Mouse (Mus musculus) MEL (cell line): Measurements from ENCODE around the gene Cacng2. TPM values are rescaled to one million over a fixed set of nuclear protein-coding genes. Genes with fewer than 3 reads are reported as not detected.

Experiments
- DNase-seq: peaks from one replicate; pipeline ENCODE4 v3.0.0; 2011; ENCODE audit warnings: low read depth, low spot score
- H3K27ac ChIP-seq: 2 replicates; pipeline ENCODE4 v1.5.1; 2012; ENCODE audit warnings: low read depth, mild to moderate bottlenecking, control low read depth, low read length, moderate library complexity; ENCODE audit not compliant: control insufficient read depth
- H3K27me3 ChIP-seq, 2 experiments: fragments of 150-350 bp in 1 of 2; sonication (generic) in 1 of 2; 2 replicates each; pipeline ENCODE4 v1.6.1; 2012; ENCODE audit warnings: low read length in 2 of 2, mild to moderate bottlenecking in 2 of 2, improper control_type of control experiment in 1 of 2, moderate library complexity in 1 of 2; ENCODE audit not compliant: insufficient read depth in 2 of 2, control insufficient read depth in 1 of 2
- H3K36me3 ChIP-seq, 2 experiments: 2 replicates each; pipeline ENCODE4 v1.6.1; 2012 to 2014; ENCODE audit warnings: low read length in 2 of 2, improper control_type of control experiment in 1 of 2, inconsistent platforms in 1 of 2, mild to moderate bottlenecking in 1 of 2; ENCODE audit not compliant: insufficient read depth in 2 of 2, control insufficient read depth in 1 of 2
- H3K4me1 ChIP-seq, 2 experiments: fragments of 150-350 bp in 1 of 2; sonication (generic) in 1 of 2; 2 replicates each; pipeline ENCODE4 v1.6.1; 2012; ENCODE audit warnings: low read length in 2 of 2, improper control_type of control experiment in 1 of 2, mild to moderate bottlenecking in 1 of 2; ENCODE audit not compliant: insufficient read depth in 2 of 2, control insufficient read depth in 1 of 2
- H3K4me3 ChIP-seq, 2 experiments: fragments of 150-350 bp in 1 of 2; sonication (generic) in 1 of 2; 2 replicates each; pipeline ENCODE4 v1.5.1; 2012; ENCODE audit warnings: low read depth in 2 of 2, low read length in 2 of 2, mild to moderate bottlenecking in 2 of 2, moderate library complexity in 2 of 2, control low read depth in 1 of 2, improper control_type of control experiment in 1 of 2; ENCODE audit not compliant: control insufficient read depth in 1 of 2, insufficient read depth in 1 of 2
- H3K79me2 ChIP-seq: 2 replicates; pipeline ENCODE4 v1.6.1; 2012; ENCODE audit warnings: mild to moderate bottlenecking, low read length, moderate library complexity; ENCODE audit not compliant: control insufficient read depth, poor library complexity, insufficient read depth
- H3K9ac ChIP-seq: 2 replicates; pipeline ENCODE4 v1.6.1; 2012; ENCODE audit warnings: low read depth, mild to moderate bottlenecking, control low read depth, low read length, moderate library complexity; ENCODE audit not compliant: control insufficient read depth, poor library complexity, severe bottlenecking
- H3K9me3 ChIP-seq: fragments of 150-350 bp; sonication (generic); replicated peaks from 2 replicates; pipeline ENCODE4 v1.6.1; 2012; ENCODE audit warnings: mild to moderate bottlenecking, low read length, improper control_type of control experiment, moderate library complexity; ENCODE audit not compliant: insufficient read depth
- BHLHE40 ChIP-seq: IDR thresholded peaks from 2 replicates; pipeline ENCODE4 v1.6.1; 2012; ENCODE audit warnings: low read depth, mild to moderate bottlenecking, inconsistent platforms, low read length, improper control_type of control experiment, borderline replicate concordance
- CHD1 ChIP-seq: IDR thresholded peaks from 2 replicates; pipeline ENCODE4 v1.6.1; 2012; ENCODE audit warnings: low read depth, mild to moderate bottlenecking, inconsistent platforms, low read length, improper control_type of control experiment
- CTCF ChIP-seq, 3 experiments: IDR thresholded peaks in 2 of 3; conservative IDR thresholded peaks in 1 of 3; 2 replicates each; pipeline ENCODE4 v1.5.1; 2011 to 2012; ENCODE audit warnings: low read length in 3 of 3, low read depth in 2 of 3, mild to moderate bottlenecking in 2 of 3, improper control_type of control experiment in 1 of 3, inconsistent platforms in 1 of 3, mixed read lengths in 1 of 3, moderate library complexity in 1 of 3; ENCODE audit not compliant: control insufficient read depth in 1 of 3, insufficient read depth in 1 of 3, poor library complexity in 1 of 3, severe bottlenecking in 1 of 3
- ELF1 ChIP-seq: IDR thresholded peaks from 2 replicates; pipeline ENCODE4 v1.6.1; 2014; ENCODE audit warnings: low read depth, mild to moderate bottlenecking, inconsistent platforms, low read length, improper control_type of control experiment, moderate library complexity
- GABPA ChIP-seq: IDR thresholded peaks from 2 replicates; pipeline ENCODE4 v1.6.1; 2012; ENCODE audit warnings: low read depth, mild to moderate bottlenecking, inconsistent platforms, low read length, improper control_type of control experiment, moderate library complexity
- GATA1 ChIP-seq: IDR thresholded peaks from 2 replicates; pipeline ENCODE4 v1.6.1; 2011; ENCODE audit warnings: low read depth, low read length, improper control_type of control experiment
- KAT2A ChIP-seq: conservative IDR thresholded peaks from 2 replicates; pipeline ENCODE4 v1.6.1; 2012; ENCODE audit warnings: low read depth, low read length, improper control_type of control experiment, inconsistent platforms
- MAX ChIP-seq: IDR thresholded peaks from 2 replicates; pipeline ENCODE4 v1.6.1; 2011; ENCODE audit warnings: low read length, improper control_type of control experiment
- MAZ ChIP-seq: IDR thresholded peaks from 2 replicates; pipeline ENCODE4 v1.6.1; 2012; ENCODE audit warnings: low read depth, mild to moderate bottlenecking, inconsistent platforms, low read length, improper control_type of control experiment
- MEF2A ChIP-seq: IDR thresholded peaks from 2 replicates; pipeline ENCODE4 v1.6.1; 2014; ENCODE audit warnings: low read depth, mild to moderate bottlenecking, inconsistent platforms, low read length, improper control_type of control experiment; ENCODE audit not compliant: poor library complexity, insufficient replicate concordance, severe bottlenecking; ENCODE audit errors: extremely low read depth
- MYB ChIP-seq: IDR thresholded peaks from 2 replicates; pipeline ENCODE4 v1.6.1; 2011; ENCODE audit warnings: mild to moderate bottlenecking, low read depth, low read length, improper control_type of control experiment
- POLR2A ChIP-seq, 2 experiments: IDR thresholded peaks; 2 replicates each; pipeline ENCODE4 v1.6.1; 2011 to 2012; ENCODE audit warnings: low read length in 2 of 2, mild to moderate bottlenecking in 2 of 2, control low read depth in 1 of 2, improper control_type of control experiment in 1 of 2, low read depth in 1 of 2, moderate library complexity in 1 of 2; ENCODE audit not compliant: control insufficient read depth in 1 of 2, insufficient read depth in 1 of 2, poor library complexity in 1 of 2
- POLR2AphosphoS2 ChIP-seq: IDR thresholded peaks from 2 replicates; pipeline ENCODE4 v1.6.1; 2011; ENCODE audit warnings: low read length, improper control_type of control experiment
- RCOR1 ChIP-seq: IDR thresholded peaks from 2 replicates; pipeline ENCODE4 v1.6.1; 2012; ENCODE audit warnings: low read depth, mild to moderate bottlenecking, inconsistent platforms, low read length, improper control_type of control experiment
- SIN3A ChIP-seq: IDR thresholded peaks from 2 replicates; pipeline ENCODE4 v1.6.1; 2012; ENCODE audit warnings: low read length, improper control_type of control experiment, inconsistent platforms
- TAL1 ChIP-seq: IDR thresholded peaks from 2 replicates; pipeline ENCODE4 v1.6.1; 2012; ENCODE audit warnings: mild to moderate bottlenecking, inconsistent platforms, low read length, moderate library complexity, mixed read lengths
- TCF12 ChIP-seq: IDR thresholded peaks from 2 replicates; pipeline ENCODE4 v1.6.1; 2014; ENCODE audit warnings: low read depth, mild to moderate bottlenecking, inconsistent platforms, low read length, improper control_type of control experiment, moderate library complexity
- ZC3H11A ChIP-seq: IDR thresholded peaks from 2 replicates; pipeline ENCODE4 v1.6.1; 2012; ENCODE audit warnings: low read depth, mild to moderate bottlenecking, inconsistent platforms, low read length, improper control_type of control experiment
- ZMIZ1 ChIP-seq: IDR thresholded peaks from 2 replicates; pipeline ENCODE4 v1.6.1; 2012; ENCODE audit warnings: low read depth, mild to moderate bottlenecking, inconsistent platforms, low read length, improper control_type of control experiment, moderate library complexity
- polyA plus RNA-seq, 2 experiments: library from polyadenylated mRNA; stranded (reverse) in 1 of 2; unstranded in 1 of 2; fragments of >175 nt in 1 of 2; fragments of >200 nt in 1 of 2; gene quantifications; 2 replicates each; pipeline versions ENCODE4 v1.2.1 to v1.2.4; 2012; ENCODE audit warnings: low replicate concordance in 2 of 2, low read depth in 1 of 2; ENCODE audit not compliant: insufficient read length in 2 of 2, insufficient read depth in 1 of 2, missing spikeins in 1 of 2
- total RNA-seq: library from RNA; depleted of rRNA; stranded (reverse); fragments of 300-350 nt; gene quantifications from 2 replicates; pipeline ENCODE4 v1.2.3, GENCODE M21; 2012

Cacng2 gene
- total and polyA plus RNA-seq, 3 experiments, result not detected

DNA sequence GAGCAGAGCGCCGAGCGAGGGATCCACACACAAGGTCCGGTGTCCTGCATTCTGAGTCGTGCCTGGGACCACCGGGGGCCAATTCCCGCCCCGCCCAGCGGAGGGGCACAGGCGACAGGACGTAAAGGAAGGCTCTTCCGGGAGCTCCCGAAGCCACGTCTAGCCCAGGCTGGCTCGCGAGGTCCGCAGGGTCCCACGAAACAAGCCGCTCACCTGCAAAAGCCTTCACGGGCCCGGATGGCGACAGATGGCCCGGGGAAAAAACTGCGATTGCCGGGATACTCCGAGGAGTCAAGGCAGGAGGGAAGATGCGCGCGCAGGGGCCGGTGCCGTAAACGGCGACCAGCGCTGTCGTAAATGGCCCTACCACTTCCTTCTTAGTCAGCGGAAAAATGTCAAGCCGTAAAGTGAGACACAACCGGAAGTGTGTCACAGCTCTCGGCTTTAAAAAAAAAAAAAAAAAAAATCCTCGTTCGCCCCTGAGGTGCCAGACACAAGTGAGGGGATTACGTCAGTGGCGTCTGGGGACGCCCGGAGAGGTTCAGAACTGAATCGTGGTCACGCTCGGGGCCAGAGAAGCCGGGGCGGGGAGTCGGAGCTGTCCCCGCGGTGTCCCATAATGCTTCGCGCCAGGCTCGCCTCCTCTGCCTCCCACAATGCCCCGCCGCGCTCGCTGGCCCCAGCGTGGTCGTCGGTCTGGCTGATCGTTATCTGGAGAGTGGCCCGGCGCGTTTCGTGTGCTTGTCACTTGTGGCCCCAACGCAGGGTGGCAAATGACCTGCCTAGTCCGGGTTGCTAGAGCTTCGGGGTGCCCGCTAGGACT lies 149.1 kb downstream of the Cacng2 start, which contains the start of gene Eif3d (continued):
- TF ChIP-seq MAZ (peak; percentile 69; the same call in 1 of the 2 replicates), GATA1 (peak; percentile 74), GABPA (peak; percentile 54; the same call in 1 of the 2 replicates), CHD1 (no peak), TCF12 (peak; percentile 78), CTCF (IDR thresholded peaks at IDR 0.05 in 2 of 3, conservative IDR thresholded peaks at IDR 0.05 in 1 of 3; ENCODE audit: control insufficient read depth in 1 of 3, insufficient read depth in 1 of 3, low read depth in 2 of 3, low read length in 3 of 3, poor library complexity in 1 of 3, severe bottlenecking in 1 of 3) (no peak), MEF2A (0 out of 2 replicates have a peak, but pooled peaks have one; percentile 28)

DNA sequence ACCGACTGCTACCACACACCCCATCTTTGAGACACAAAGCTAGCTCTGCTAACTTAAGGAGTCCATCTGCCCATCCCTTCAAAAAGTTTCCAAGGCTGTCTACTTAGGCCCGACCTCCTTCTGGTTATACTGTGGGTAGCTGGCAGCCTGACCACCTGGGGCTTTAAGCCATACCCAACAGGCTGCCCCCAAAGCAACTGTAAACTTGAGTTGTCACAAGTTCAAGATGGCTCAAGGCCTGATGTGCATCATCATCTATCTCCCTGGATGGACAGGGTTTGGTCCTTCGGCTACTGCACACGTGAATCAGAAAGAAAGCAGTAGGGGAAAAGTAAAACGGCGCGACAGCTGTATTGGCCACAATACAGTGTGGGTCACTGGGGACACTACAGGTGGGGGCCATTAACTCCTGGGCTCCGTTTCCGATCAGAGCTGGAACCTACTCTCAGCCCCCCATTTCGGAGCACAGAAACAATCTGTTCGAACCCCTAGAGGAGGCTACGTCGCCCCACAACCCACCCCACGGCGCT lies 149.8 kb downstream of the Cacng2 start:
- no peaks in the 10 kb centered on the region for H3K9me3 ChIP-seq
- TF ChIP-seq BHLHE40 (no peak), RCOR1 (no peak), SIN3A (0 out of 2 replicates have a peak, but pooled peaks have one; percentile 26), ZC3H11A (no peak), POLR2AphosphoS2 (peak; percentile 25; the same call in 1 of the 2 replicates), ZMIZ1 (no peak), ELF1 (no peak), TAL1 (no peak), MAX (no peak), GABPA (no peak), KAT2A (no peak), CTCF (IDR thresholded peaks at IDR 0.05 in 2 of 3, conservative IDR thresholded peaks at IDR 0.05 in 1 of 3; ENCODE audit: control insufficient read depth in 1 of 3, insufficient read depth in 1 of 3, low read depth in 2 of 3, low read length in 3 of 3, poor library complexity in 1 of 3, severe bottlenecking in 1 of 3) (no peak), MYB (no peak), POLR2A (IDR thresholded peaks at IDR 0.05; ENCODE audit: control insufficient read depth in 1 of 2, insufficient read depth in 1 of 2, low read depth in 1 of 2, low read length in 2 of 2, poor library complexity in 1 of 2) (no peak)
- TF ChIP-seq, all 39 proteins: peak for 2
- no peak for DNase-seq
- Histone ChIP-seq H3K4me3 (peak overlapping the region; percentile 81 to 88), H3K79me2 (peaks cover 32% of the 10 kb centered on the region), H3K4me1 (peaks cover 5 to 39% of the 10 kb centered on the region in 2 experiments), H3K27me3 (no peaks in the 10 kb centered on the region), H3K27ac (peak overlapping the region; percentile 99), H3K36me3 (peaks cover 14 to 42% of the 10 kb centered on the region in 2 experiments), H3K9ac (peak overlapping the region; percentile 84)
